Mouse (Mus musculus): ENCODE results near the gene Macrod2.

GRCm38 (mm10) chr2:142267836-142268235, 1872.7 kb downstream of the Macrod2 start:
- no peak for TF ChIP-seq EP300 (IDR thresholded peaks at IDR 0.05; ENCODE audit: low read depth)
- no peak for TF ChIP-seq CTCF (IDR thresholded peaks at IDR 0.05; ENCODE audit: low read depth)
